Mouse (Mus musculus) cerebellum, adult 8-10 months (tissue): ENCODE data around the gene Sphk1.

Source experiments
- DNase-seq: peaks from one replicate; pipeline ENCODE4 v3.0.0; 2022

The Sphk1 gene

GRCm38 (mm10) chr11:116580711-116581375 is 50.1 kb downstream of the Sphk1 start:
- DNase-seq, result peak; percentile 66

- peak; percentile 81 for DNase-seq
These were observed 50.7 kb downstream of the Sphk1 start, which contains the start of gene Ube2o for GRCm38 (mm10) chr11:116581376-116581814. TSS of gene Ube2o (minus strand) at chr11:116581447.

- no peak for DNase-seq
These were observed 55.0 kb downstream of the Sphk1 start for GRCm38 (mm10) chr11:116585682-116586081.
